Mouse (Mus musculus): ENCODE data around the gene Heatr5a.

DNA sequence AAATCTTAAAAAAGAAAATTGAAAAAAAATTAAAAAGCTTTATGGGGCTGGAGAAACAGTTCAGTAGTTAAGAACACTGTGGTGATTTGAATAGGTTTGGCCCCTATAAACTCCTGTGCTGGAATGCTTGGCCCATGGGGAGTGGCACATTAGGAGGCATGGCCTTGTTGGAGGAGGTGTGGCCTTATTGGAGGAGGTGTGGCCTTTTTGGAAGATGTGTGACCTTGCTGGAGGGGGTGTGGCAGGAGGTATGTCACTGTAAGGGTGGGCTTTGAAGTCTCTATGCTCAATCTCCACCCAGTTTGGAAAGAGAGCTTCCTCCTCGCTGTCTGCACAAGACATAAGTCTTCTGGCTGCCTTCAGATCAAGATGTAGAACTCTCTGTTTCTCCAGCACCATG is 3.3 kb upstream of the Heatr5a start:
- TF ChIP-seq CHD2 (IDR thresholded peaks at IDR 0.05; ENCODE audit: low read depth, low read length) (no peak), HCFC1 (IDR thresholded peaks at IDR 0.05; ENCODE audit: borderline replicate concordance, insufficient read depth, low read length) (no peak), ZNF384 (IDR thresholded peaks at IDR 0.05; ENCODE audit: low read depth, low read length) (no peak), ZC3H11A (IDR thresholded peaks at IDR 0.05; ENCODE audit: borderline replicate concordance, low read depth, low read length) (no peak), MAFK (IDR thresholded peaks at IDR 0.05; ENCODE audit: insufficient read depth, low read depth, low read length) (no peak)
